Mouse (Mus musculus): ENCODE results near the gene Cmtm2b.
"Not testable (repeated sequence)": the region's sequence is repeated elsewhere in the genome, so short reads cannot be mapped to it uniquely, and the experiment has no call there.

The Cmtm2b gene

DNA sequence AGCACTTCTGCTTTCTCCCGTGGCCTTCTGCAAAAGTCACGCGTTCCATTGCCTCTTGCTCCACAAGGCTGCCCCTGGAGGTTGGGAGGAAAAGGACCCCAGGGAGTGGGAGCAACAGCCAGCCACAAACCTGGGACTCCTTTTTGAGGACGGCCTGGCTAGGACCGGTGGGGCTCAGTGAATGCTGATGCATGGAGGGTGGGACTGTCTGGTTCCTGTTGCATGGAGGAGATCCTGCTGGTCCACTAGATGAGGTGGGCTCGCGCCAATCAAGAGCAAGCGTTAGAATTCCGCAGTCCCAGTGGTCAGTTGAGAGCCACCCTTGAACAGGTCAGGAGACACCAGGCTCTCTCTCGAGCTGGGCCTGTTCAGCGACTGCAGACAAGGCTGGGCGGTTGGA lies at the start of gene Cmtm2b:
Cmtm2b (plus strand) TSS at position 301 of the 400 bp plus-strand sequence.
- not testable (repeated sequence) for DNase-seq (ENCODE audit: low spot score)

DNA sequence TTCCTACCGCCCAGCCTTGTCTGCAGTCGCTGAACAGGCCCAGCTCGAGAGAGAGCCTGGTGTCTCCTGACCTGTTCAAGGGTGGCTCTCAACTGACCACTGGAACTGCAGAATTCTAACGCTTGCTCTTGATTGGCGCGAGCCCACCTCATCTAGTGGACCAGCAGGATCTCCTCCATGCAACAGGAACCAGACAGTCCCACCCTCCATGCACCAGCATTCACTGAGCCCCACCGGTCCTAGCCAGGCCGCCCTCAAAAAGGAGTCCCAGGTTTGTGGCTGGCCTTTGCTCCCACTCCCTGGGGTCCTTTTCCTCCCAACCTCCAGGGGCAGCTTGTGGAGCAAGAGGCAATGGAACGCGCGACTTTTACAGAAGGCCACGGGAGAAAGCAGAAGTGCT lies 28.9 kb upstream of the Cmtm2b start, which contains the start of gene Cmtm2a:
Cmtm2a (minus strand) TSS at position 101 of the 400 bp plus-strand sequence.
- not testable (repeated sequence) for DNase-seq (ENCODE audit: low spot score)

DNA sequence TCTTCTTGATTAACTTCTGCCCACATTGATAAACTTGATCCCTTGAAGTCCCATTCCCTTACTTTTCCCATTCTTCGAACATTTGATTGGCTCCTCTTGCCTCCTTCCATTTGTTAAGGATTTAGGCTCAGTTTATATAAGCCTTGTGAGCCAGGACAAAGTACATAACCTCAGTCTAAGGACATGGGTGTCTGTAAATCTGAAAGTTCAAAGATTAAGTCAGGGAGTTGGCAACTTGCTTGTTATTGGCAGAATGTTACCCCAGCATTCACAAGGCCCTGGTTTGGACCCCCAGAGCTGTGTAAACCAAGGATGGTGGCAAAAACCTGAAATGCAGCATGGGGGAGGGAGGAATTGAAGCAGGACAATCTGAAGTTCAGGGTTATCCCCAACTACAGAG lies 27.6 kb upstream of the Cmtm2b start:
- DNase-seq (ENCODE audit: low spot score) = no peak

DNA sequence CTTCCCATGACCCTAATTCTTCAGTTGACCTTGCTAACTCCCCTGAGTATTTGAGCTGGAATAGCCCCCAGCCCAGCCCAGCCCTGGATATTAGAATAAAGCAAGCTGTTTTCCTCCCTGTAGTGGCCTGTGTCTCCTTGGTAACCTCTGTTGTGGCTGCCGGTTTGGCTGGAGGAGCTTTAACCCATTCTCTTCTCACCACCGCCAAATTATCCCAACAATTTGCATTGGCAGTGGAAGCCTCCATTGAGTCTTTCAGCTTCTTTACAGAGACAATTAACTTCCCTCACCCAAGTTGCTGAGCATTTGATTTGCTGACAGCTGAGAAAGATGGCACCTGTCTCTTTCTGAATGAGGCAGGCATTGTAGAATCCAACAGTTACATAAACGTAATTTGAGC lies 20.5 kb upstream of the Cmtm2b start:
- not testable (repeated sequence) for DNase-seq (ENCODE audit: low spot score)

DNA sequence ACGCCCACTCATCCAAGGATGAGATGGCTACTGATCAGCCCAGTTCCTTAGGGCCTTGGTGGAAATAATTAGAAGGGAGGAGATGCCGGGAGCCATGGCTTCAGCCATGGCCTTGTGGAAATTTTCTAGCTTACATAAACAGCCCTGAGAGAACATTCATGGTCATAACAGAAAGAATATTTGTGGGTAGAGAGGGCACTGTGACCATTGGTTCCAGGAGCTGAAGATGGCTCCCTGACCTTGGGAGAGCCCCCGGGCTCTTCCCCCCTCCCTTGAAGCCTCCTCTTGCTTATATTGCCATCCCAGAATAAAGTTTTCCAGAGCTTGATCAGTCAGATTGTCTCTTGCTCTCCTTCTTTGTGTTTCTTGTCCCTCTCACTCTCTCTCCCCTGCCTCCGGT lies 19.5 kb upstream of the Cmtm2b start:
- DNase-seq (ENCODE audit: low spot score) = not testable (repeated sequence)

DNA sequence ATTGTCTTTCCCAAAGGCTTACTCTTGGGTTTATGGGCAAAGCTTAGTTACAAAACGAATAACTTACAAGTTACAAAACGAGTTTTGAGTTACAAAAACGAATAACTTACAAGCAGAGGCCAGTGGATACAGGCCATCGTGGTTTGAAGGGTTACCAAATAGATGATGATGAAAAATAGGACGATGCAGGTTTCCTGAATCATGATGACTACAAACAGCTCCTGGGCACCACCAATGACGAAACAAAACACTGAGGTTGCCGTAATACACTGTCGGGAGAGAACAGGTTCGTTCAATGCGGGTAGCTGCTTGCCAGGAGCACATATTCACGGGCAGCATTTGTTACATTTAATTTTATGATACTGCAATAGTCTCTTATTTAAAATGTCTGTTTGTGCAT lies 17.1 kb upstream of the Cmtm2b start:
- no peak for DNase-seq (ENCODE audit: low spot score)

DNA sequence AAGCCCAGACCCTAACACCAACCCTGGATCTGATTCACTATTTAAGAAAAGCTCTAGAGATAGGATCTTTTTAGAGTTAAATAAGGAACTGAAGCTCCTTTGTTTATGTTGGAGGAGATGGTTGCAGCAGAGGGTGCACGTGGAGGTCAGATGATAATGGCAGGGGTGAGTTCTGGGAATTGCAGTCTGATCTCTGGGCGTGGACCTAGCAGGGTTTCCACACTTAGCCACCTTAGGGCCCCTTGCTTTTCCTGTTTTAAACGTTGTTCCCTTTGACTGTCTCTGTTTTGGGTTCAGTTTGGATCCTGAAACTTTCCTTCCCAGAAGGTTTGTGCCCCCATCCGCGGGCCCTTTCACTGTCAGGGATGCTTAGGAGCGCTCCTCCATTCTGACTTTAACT lies 13.7 kb upstream of the Cmtm2b start:
- not testable (repeated sequence) for DNase-seq (ENCODE audit: low spot score)

DNA sequence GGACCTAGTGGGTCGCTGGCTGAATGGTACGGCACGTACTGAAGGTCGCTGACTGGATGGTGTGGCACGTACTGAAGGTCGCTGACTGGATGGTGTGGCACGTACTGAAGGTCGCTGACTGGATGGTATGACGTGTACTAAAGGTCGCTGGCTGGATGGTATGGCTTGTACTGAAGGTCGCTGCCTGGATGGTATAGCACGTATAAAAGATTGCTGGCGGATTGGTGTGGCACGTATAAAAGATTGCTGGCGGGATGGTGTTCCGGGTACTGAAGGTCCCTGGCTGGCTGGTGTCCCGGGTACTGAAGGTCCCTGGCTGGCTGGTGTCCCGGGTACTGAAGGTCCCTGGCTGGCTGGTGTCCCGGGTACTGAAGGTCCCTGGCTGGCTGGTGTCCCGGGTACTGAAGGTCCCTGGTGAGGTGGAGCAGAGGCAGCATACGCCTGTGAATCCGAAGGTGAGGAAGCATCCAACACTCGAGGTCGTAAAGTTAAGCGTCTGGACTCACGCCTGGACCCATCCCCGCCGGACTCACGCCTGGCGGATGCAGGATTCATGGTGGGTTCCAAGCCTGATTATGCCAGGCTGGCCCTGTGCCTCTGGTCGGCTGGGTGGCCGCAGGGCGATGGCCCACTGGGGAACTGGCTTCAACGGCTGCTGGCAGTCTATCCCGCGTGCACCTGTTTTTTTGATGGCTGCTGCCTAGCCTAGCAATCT lies 12.4 kb upstream of the Cmtm2b start, which contains the start of the genes Gm45711 and Cmtm1:
Gm45711 (minus strand) TSS at position 641 of the 715 bp plus-strand sequence.
Cmtm1 (minus strand) TSS at position 705 of the 715 bp plus-strand sequence.
- not testable (repeated sequence) for DNase-seq (ENCODE audit: low spot score)

DNA sequence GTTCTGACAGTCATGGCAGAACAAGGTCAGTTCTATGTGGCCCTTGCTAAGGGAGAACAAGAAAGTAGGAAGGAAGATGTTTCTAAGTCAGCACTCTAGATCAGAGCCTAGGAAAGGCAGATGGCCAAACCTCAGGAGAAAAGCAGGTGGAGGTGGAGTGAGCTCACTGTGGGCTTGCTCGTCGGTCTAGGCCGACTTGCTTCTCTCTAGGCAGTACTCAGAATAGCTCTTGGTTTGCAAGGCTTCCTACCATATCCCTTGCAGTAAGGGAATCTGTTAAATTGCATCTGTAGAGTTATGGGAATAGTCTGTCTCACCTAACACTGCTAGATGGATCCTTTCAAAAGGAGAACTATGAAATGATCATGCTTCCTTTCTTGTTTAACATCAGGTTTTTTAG lies 10.0 kb upstream of the Cmtm2b start:
- DNase-seq (ENCODE audit: low spot score) = not testable (repeated sequence)

DNA sequence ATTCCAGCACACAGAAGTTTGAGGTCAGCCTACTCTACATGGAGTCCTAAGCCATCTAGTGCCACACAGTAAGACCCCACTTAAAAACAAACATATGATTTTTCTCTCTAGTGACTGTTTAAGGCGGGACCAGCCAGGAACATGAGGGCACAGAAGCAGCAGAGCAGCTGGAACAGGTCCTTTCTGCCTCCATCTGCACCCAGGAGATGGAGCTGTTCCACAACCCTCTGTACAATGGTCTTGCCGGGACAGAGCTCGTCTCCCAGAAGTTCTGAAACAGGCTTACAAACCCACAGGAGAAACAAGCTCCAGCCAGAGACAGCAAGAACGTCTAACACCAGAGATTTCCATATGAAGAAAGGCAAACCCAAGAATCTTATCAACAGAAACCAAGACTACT lies 8.7 kb upstream of the Cmtm2b start:
- no peak for DNase-seq (ENCODE audit: low spot score)

DNA sequence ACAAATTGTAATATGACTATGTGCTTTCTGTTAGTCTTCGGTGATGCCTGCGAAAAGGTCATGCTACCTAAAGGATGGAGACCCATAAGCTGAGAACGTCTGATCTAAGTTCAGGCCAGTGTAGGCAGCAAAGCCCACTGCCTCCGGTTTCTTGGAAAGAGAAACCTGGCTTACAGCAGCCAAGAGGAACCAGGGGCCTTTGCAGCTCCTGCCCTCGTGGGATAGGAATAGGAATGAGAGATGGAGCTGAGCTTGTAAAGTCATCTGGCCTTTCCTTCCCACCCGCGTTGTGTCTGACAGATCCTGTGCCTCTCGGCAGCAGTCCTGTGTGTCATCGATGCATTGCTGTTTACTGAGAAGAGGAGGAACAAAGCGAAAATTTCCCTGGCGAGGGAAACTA lies 763 bp upstream of the Cmtm2b start, which contains the start of gene Gm11020:
Gm11020 (plus strand) TSS at position 301 of the 400 bp plus-strand sequence.
- DNase-seq (ENCODE audit: low spot score) = not testable (repeated sequence)

DNA sequence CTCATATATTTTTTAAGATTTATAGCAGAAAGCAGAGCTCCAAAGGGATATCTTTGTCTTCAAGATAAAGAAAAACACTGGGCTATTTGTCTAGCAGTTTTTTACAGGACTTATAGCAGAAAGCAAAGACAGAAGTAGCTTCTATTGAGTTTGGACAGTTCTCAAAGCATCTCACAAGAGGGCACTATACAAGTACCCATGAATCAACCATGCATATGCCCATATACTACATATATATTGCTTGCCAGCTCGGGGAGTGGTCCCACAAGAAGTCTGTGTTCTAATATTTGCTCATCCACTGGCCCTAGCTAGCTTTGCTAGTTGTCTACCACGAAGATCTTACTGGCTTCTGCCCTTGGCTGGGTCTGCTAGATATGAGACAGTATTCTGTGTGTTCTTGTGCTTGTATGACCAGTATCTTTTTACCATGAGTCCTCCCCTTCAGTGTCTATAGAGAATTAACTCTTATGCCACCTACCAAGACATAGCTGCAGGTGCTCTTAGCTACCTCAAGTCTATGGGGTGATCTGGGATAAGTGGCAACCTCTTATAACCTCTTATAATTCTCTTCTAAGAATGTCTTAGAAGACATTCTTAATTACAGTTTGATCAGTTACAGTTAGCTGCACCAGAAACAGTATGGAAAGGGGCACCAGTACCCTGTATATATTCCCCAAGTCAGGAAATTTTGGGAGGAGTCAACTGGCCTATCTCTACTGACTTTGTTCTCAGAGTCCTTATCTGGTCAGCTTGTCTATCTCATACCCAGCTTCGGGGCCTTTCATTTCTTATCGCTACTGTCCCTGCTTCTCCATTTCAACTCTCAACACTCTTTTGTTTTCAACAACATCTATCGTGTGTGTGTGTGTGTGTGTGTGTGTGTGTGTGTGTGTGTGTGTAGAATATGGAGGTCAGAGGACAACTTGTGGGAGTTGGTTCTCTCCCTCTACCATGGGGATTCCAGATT lies 10.9 kb downstream of the Cmtm2b start:
- DNase-seq (ENCODE audit: low spot score) = no peak

DNA sequence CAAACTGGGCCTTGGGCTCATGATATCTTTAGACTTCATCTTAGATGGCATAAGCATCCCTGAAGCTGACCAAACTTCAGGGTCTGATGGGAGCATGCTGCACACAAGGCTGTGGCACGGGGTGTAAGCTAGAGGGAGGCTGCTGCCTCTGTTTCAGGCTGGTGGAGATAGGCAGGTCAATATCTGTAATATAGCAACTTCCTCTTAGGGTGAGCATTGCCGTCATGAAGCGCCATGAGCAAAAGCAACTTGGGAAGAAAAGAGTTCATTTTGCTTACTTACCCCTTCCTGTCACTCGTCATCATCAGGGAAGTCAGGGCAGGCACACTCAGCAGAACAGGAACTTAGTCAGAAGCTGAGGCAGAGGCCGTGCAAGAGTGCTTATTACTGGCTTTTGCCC lies 11.8 kb downstream of the Cmtm2b start:
- no peak for DNase-seq (ENCODE audit: low spot score)

DNA sequence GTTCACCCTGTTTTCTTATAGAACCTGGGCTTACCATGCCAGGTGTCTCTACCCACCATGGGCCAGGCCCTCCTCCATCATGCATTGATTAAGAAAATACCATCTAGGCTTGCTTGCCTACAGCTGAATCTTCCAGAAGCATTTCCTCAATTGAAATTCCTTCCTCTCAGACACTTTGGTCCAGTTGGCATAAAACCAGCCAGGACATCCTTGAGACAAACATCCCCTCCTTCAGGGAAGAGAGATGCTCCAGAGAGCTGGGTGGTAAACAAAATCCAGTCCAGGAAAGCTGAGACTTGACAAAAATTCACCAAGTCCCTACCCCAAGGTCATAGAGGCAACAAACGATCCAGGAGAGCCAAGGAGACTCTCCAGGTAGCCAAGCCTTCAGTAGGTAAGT lies 12.2 kb downstream of the Cmtm2b start:
- no peak for DNase-seq (ENCODE audit: low spot score)

DNA sequence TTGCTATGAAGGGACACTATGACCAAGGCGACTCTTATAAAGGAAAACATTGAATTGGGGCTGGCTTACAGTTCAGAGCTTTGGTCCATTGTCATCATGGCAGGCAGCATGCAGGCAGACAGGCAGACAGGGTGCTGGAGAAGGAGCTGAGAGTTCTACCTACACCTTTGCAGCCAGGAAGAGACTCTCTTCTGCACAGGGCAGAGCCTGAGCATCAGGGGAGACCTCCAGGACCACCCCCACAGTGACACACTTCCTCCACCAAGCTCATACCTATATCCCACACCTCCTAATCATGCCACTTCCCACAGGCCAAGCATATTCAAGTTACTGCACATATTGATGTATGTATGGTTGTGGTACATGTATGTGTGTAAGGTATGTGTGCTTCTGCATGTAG lies 14.8 kb downstream of the Cmtm2b start:
- DNase-seq (ENCODE audit: low spot score) = no peak

DNA sequence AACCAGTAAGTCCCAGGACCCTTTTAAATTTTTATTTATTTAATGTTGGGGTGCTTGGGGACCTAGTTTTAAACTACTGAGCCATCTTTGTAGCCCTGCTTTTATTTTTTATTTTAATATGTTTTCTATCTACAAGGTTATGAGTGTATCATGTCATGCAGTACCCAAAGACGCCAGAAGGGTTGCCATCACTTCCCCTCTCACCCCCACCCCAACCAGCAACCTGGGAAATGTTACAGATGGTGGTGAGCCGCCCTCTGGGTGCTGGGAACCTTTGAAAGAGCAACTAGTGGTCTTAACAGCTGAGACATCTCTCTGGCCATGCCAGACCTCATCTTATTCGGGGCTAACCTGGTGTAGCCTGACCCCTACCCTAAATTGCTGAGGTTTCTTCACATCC lies 15.9 kb downstream of the Cmtm2b start:
- no peak for DNase-seq (ENCODE audit: low spot score)

DNA sequence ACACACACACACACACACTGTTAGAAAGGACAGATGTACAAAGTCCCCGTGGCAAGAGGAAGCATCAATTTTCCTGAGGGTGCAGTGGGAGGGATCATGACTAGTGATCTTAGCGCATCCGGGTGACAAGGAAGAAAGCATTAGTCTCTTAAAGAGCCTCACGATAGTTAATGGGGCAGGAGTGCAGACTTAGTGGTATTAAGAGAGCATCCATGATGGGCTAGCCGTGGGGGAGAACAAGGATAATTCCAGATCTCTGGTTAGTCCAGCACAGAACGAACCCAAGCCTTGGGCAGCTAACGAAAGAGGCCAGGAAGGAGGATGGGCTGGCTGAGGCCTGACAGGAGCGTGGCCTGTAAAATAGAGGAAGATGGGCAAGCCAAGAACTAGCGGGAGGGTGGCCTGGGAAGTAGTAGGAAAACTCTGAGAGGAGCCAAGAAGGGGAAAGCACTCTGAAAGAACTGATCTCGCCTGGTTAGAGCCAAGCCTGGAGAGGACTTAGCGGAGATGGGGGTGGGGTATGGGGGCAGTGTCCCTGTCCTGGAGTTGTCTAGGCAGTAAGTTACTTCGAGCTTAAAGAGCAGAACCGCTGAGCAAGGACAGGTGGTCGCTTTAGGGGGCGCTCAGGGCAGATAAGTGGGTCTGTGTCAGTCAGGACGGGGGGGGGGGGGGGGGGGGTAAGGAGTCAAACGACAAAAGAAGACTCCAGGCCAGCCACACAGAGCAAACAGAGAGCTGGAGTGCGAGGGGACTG lies 17.4 kb downstream of the Cmtm2b start, which contains the start of gene Cmtm3:
Cmtm3 (plus strand) TSS at position 182 of the 754 bp plus-strand sequence.
- peak; percentile 36 for DNase-seq (ENCODE audit: low spot score)

DNA sequence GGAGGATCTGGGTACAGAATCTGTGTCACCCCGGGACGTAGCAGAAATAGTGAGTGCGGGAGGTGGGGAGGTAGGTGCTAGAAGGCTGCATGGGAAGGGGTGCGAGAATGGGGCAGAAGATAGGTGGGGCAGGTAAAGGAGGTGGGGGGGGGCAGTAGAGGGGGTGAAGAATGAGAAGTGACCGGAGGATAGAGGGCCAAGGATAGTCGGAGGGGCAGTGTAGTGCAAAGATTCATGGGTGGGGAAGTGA lies 17.9 kb downstream of the Cmtm2b start:
- no peak for DNase-seq (ENCODE audit: low spot score)

DNA sequence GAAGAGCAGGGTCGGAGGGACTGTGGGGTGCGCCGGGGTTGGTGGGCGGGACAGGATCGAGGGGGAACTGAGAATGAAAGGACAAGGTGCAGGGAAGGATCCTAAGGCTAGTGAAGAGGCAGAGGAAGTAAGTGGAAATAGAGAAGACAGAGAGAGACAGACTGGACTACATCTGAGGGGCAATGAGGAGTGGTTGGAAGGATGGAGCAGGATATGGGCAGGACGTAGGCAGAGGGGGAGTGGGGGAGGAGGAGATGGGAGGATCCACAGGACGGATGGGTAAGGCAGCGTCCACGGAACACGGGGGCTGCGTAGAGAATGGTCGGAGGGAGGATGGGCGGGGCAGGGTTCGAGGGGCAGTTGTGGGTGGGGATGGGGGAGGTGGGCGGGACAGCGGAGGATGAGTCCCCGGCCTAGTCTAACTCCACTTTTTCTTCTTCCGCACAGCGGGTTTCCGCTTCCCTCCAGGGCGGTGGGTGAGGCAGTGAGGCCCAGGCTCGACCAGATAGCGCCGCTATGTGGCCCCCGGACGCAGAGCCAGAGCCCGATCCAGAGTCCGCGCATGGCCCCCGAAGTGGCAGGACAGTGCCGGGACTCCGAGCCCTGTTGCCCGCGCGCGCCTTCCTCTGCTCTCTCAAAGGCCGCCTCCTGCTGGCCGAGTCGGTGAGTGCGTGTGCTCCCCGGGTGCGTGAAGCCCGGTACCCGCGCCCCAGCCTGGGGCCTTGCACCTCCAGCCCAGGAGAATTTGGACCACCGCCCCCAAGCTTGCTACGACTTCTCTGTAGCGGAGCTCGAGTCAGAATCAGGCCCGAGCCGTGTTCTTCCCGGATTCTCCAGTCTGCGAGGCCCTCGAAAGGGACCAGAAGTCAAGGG lies 18.4 kb downstream of the Cmtm2b start:
- DNase-seq (ENCODE audit: low spot score) = peak; percentile 66

DNA sequence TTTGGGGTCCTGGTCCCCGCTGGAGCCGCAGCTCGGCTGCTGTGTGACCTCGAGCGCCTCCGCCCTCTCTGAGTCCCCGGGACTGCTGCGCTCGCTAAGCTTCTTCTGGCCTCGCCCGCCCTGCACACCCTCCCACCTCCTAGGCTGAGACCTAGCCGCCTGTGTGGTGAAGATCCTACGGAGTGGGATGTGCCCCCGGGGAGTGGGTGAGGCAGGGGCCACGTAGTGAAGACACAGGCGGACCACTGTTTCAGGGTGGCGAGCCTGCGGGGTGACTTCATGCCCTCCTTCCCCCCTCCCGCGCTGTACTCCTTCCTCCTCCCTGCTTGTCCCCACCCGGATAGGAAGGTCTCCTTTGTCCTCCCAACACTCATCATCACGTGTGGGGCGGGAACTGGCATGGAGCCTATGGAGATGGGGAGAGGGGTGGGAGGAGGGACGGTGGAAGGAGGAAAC lies 19.1 kb downstream of the Cmtm2b start:
- peak; percentile 61 for DNase-seq (ENCODE audit: low spot score)

DNA sequence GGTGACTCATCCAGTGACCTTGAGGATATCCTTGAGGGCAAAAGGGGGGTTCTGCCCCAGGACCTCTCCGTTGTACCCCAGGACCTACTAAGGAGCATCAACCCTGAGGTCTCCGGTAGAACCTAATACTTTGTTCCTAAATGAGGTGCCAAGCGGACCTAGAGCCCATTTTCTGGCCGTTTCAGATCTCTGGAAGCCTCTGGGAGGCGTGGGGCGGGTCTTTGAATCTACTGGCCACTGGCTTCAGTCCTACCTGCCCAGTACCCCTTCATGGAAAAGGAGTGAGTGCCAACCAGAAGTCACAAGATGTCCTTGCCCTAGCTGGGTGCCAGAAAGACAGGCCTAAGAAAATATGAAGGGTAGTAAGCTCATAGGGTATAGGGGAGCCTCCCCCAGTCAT lies 19.6 kb downstream of the Cmtm2b start:
- DNase-seq (ENCODE audit: low spot score) = no peak

Measured in ovary, postnatal 14 days (tissue).